Mouse (Mus musculus): ENCODE data around the gene Slc17a7.

DNA sequence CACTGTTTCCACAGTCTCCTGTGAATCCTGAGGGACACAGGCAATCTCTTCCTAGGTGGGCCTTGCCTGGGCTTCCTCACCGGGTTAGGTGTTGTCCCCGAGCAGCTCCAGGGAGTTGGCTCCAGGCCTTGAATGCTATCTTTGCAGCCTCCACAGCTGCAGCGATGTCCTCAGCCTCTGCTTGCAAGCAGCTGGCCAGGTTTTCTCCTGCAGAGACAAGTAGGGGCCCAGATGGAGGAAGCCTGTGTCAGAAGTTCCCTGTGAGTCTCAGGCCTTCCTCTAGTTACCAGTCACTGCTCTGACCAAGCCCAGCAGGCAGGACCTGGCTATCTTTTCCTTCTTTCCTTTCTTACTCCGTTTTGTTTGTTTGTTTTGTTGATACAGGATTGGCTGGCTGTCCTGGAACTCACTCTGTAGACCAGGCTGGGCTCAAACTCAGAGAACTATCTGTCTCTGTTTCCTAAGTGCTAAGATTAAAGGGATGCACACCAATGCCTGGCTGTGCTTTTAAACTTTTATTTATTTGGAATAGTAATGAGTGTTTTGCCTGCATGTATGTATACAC is 15.1 kb upstream of the Slc17a7 start:
- TF ChIP-seq GATA1 (IDR thresholded peaks at IDR 0.05; ENCODE audit: low read length) (no peak), TAL1 (IDR thresholded peaks at IDR 0.05; ENCODE audit: low read length) (no peak)
